Mouse (Mus musculus) E14TG2a.4 (cell line): ENCODE measurements around the gene Pygo2.

Experiments
- CTCF ChIP-seq: conservative IDR thresholded peaks from 2 replicates; pipeline ENCODE4 v1.5.1; 2014; ENCODE audit warnings: low read length
- NANOG ChIP-seq: IDR thresholded peaks from 2 replicates; pipeline ENCODE4 v1.6.1; 2014; ENCODE audit warnings: borderline replicate concordance, low read length, mixed read lengths

DNA sequence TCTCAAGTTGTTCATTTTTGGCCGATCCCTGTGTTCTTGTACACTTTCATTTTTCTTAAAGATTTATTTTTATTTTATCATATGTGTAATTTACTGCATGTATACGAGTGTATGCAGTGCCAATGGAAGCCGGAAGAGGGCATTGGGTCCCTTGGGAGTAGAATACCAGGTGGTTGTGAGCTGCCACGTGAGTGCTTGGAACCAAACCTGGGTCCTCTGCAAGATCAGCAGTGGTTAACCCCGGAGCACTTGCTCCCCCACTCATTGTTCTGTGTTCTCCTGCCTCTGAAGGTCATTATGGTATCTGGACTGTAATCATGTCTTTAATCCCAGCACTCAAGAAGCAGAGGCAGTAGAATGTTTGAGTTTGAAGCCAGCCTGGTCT lies 4.9 kb upstream of the Pygo2 start:
- TF ChIP-seq CTCF (no peak; the same call in 1 of the 2 replicates), NANOG (no peak)
